Mouse (Mus musculus) neural tube, embryonic 12.5 days (tissue): Measurements from ENCODE around the gene Mdga1. TPM values are rescaled to one million over a fixed set of nuclear protein-coding genes. Genes with fewer than 3 reads are reported as not detected.

ENCODE experiments used
- ATAC-seq: fragments of 200-750 bp; cut with Nextera tagmentation; 2 replicates; pipeline ENCODE4 v1.8.0; 2017; ENCODE audit warnings: low read depth, mild to moderate bottlenecking, moderate TSS enrichment, moderate library complexity; ENCODE audit not compliant: low FRiP score
- H3K27ac ChIP-seq: fragments of 300-500 bp; sonication (generic); 2 replicates; pipeline ENCODE4 v1.5.1; 2016
- H3K27me3 ChIP-seq: fragments of 300-500 bp; sonication (generic); replicated peaks from 2 replicates; pipeline ENCODE4 v1.6.1; 2016; ENCODE audit warnings: mild to moderate bottlenecking
- H3K36me3 ChIP-seq: fragments of 300-500 bp; sonication (generic); 2 replicates; pipeline ENCODE4 v1.6.1; 2016; ENCODE audit warnings: mild to moderate bottlenecking
- H3K4me1 ChIP-seq: fragments of 300-500 bp; sonication (generic); 2 replicates; pipeline ENCODE4 v1.6.1; 2016
- H3K4me2 ChIP-seq: fragments of 300-500 bp; sonication (generic); replicated peaks from 2 replicates; pipeline ENCODE4 v1.6.1; 2016; ENCODE audit warnings: mild to moderate bottlenecking
- H3K4me3 ChIP-seq: fragments of 300-500 bp; sonication (generic); 2 replicates; pipeline ENCODE4 v1.5.1; 2016
- H3K9ac ChIP-seq: fragments of 300-500 bp; sonication (generic); 2 replicates; pipeline ENCODE4 v1.6.1; 2016; ENCODE audit warnings: mild to moderate bottlenecking
- H3K9me3 ChIP-seq: fragments of 300-500 bp; sonication (generic); 2 replicates; pipeline ENCODE4 v1.6.1; 2016; ENCODE audit warnings: mild to moderate bottlenecking
- WGBS: fragments of 180-500 bp; shearing (Covaris S2); methylation state at CpG from one replicate; pipeline ENCODE4 v1.1.7; 2016; 5-methylcytosine and 5-hydroxymethylcytosine counted together
- polyA plus RNA-seq: library from polyadenylated mRNA; unstranded; fragments of >200 nt; fragmentation: Nextera tagmentation; extraction: Ambion mirVana; gene quantifications from 2 replicates; pipeline ENCODE4 v1.2.1, GENCODE M21; 2016

Gene Mdga1
- polyA plus RNA-seq, 1 experiment from 2014 or later, result 7.0 TPM

DNA sequence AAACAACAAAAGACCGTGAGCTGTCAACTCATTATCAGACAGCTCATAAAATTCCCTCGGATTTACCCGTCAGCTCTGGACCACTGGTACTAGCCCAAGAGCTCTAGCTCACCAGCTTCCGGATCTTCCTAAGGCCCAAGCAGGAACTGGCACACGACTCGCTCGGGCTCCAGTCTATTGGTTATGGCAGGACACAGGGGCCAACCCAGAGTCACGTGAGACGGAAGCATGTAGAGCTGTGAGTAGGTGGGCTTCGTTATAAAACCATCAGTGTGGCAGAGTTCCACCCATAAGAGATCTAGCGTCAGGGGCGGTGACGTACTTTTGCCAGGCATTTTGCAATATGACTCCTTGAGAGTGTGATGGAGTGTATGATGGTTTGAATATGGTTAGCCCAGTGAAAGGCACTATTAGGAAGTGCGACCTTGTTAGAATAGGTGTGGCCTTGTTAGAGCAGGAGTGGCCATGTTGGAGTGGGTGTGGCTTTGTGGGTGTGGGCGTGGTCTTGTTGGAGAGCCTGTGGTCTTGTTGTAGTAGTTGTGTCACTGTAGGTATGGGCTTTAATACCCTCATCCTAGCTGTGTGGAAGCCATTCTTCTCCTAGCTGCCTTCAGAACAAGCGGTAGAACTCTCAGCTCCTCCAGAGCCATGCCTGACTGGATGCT lies 56.5 kb downstream of the Mdga1 start:
- Histone ChIP-seq H3K9ac (no peak overlapping the region), H3K9me3 (no peaks in the 10 kb centered on the region), H3K4me2 (no peak overlapping the region), H3K36me3 (no peaks in the 10 kb centered on the region), H3K27ac (no peak overlapping the region), H3K4me1 (no peaks in the 10 kb centered on the region), H3K27me3 (no peaks in the 10 kb centered on the region), H3K4me3 (no peak overlapping the region)
- whole genome bisulfite sequencing, result 90% methylated on average over 16 of the region's 16 CpGs
- ATAC-seq, result no peak

- 68% methylated on average over 5 of the region's 5 CpGs for WGBS
- ATAC-seq, result no peak
- no peak overlapping the region for H3K4me2 ChIP-seq
Measured at GRCm38 (mm10) chr17:29912733-29913132, 57.2 kb downstream of the Mdga1 start.

DNA sequence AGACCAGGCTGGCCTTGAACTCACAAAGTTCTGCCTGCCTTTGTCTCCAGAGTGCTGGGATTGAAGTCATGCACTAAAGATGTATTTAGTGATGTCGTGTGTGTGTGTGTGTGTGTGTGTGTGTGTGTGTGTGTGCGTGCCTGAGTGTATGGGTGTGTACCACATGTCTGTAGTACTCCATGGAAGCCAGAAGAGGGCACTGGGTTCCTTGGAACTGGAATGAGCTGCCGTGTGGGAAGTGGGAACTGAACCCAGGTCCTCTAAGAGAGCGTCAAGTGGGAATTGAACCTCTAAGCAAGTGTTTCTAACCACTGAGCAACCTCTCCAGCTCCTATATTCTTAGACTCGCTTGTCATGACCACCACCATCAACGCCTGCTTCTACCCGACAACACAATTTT lies 60.9 kb downstream of the Mdga1 start:
- no peak for ATAC-seq
- H3K27me3 ChIP-seq, result no peaks in the 10 kb centered on the region
- H3K36me3 ChIP-seq, result no peaks in the 10 kb centered on the region
- no peak overlapping the region for H3K4me2 ChIP-seq
- 90% methylated on average over 7 of the region's 7 CpGs for WGBS
- no peaks in the 10 kb centered on the region for H3K4me1 ChIP-seq
- H3K9ac ChIP-seq, result no peak overlapping the region
- H3K9me3 ChIP-seq, result no peaks in the 10 kb centered on the region
- no peak overlapping the region for H3K4me3 ChIP-seq
- no peak overlapping the region for H3K27ac ChIP-seq

More at GRCm38 (mm10) chr17:29912733-29913132, 57.2 kb downstream of the Mdga1 start:
- no peak overlapping the region for H3K27ac ChIP-seq
- no peaks in the 10 kb centered on the region for H3K9me3 ChIP-seq
- no peak overlapping the region for H3K4me3 ChIP-seq
- no peaks in the 10 kb centered on the region for H3K27me3 ChIP-seq
- no peaks in the 10 kb centered on the region for H3K4me1 ChIP-seq
- no peak overlapping the region for H3K9ac ChIP-seq
- H3K36me3 ChIP-seq, result no peaks in the 10 kb centered on the region

GRCm38 (mm10) chr17:29904694-29905093 lies 65.2 kb downstream of the Mdga1 start:
- no peak overlapping the region for H3K27ac ChIP-seq
- H3K4me3 ChIP-seq, result no peak overlapping the region
- no peaks in the 10 kb centered on the region for H3K36me3 ChIP-seq
- H3K4me2 ChIP-seq, result no peak overlapping the region
- no peak overlapping the region for H3K9ac ChIP-seq
- H3K27me3 ChIP-seq, result no peaks in the 10 kb centered on the region
- no peaks in the 10 kb centered on the region; the same call in 1 of the 2 replicates for H3K4me1 ChIP-seq
- no peaks in the 10 kb centered on the region for H3K9me3 ChIP-seq
- no peak for ATAC-seq
- WGBS, result 77% methylated on average over 5 of the region's 5 CpGs

GRCm38 (mm10) chr17:29902406-29903155 lies 67.3 kb downstream of the Mdga1 start:
- 74% methylated on average over 16 of the region's 16 CpGs for WGBS
- no peaks in the 10 kb centered on the region for H3K36me3 ChIP-seq
- ATAC-seq, result no peak
- H3K9me3 ChIP-seq, result no peaks in the 10 kb centered on the region
- H3K4me3 ChIP-seq, result no peak overlapping the region
- no peaks in the 10 kb centered on the region; the same call in 1 of the 2 replicates for H3K4me1 ChIP-seq
- no peaks in the 10 kb centered on the region for H3K27me3 ChIP-seq
- H3K4me2 ChIP-seq, result no peak overlapping the region
- H3K9ac ChIP-seq, result no peak overlapping the region
- no peak overlapping the region for H3K27ac ChIP-seq

- WGBS, result 90% methylated on average over 5 of the region's 5 CpGs
- H3K27ac ChIP-seq, result no peak overlapping the region
- no peak for ATAC-seq
Measured at GRCm38 (mm10) chr17:29900289-29900688, 69.6 kb downstream of the Mdga1 start.

GRCm38 (mm10) chr17:29896181-29897054 lies 73.5 kb downstream of the Mdga1 start:
- Histone ChIP-seq H3K9ac (no peak overlapping the region), H3K4me3 (no peak overlapping the region), H3K4me1 (peaks cover 10% of the 10 kb centered on the region), H3K36me3 (no peaks in the 10 kb centered on the region), H3K4me2 (no peak overlapping the region), H3K9me3 (no peaks in the 10 kb centered on the region), H3K27ac (no peak overlapping the region), H3K27me3 (peaks cover 4% of the 10 kb centered on the region; the same call in 1 of the 2 replicates)
- WGBS, result 13% methylated on average over 7 of the region's 7 CpGs
- ATAC-seq, result peak; percentile 41; the same call in 1 of the 2 replicates

More at GRCm38 (mm10) chr17:29900289-29900688, 69.6 kb downstream of the Mdga1 start:
- no peak overlapping the region for H3K9ac ChIP-seq
- no peak overlapping the region for H3K4me3 ChIP-seq
- no peak overlapping the region for H3K4me2 ChIP-seq
- no peaks in the 10 kb centered on the region for H3K9me3 ChIP-seq
- H3K36me3 ChIP-seq, result no peaks in the 10 kb centered on the region
- no peaks in the 10 kb centered on the region for H3K27me3 ChIP-seq
- peaks cover 10% of the 10 kb centered on the region for H3K4me1 ChIP-seq

GRCm38 (mm10) chr17:29895566-29895965 lies 74.3 kb downstream of the Mdga1 start:
- no peaks in the 10 kb centered on the region for H3K36me3 ChIP-seq
- no peak overlapping the region for H3K4me2 ChIP-seq
- 79% methylated on average over 5 of the region's 5 CpGs for WGBS
- no peak overlapping the region for H3K4me3 ChIP-seq
- H3K9ac ChIP-seq, result no peak overlapping the region
- no peak overlapping the region for H3K27ac ChIP-seq
- peaks cover 12% of the 10 kb centered on the region for H3K27me3 ChIP-seq
- peaks cover 10% of the 10 kb centered on the region for H3K4me1 ChIP-seq
- H3K9me3 ChIP-seq, result no peaks in the 10 kb centered on the region
- no peak for ATAC-seq

- no peak for ATAC-seq
Measured at GRCm38 (mm10) chr17:29894965-29895364, 74.9 kb downstream of the Mdga1 start.

GRCm38 (mm10) chr17:29890451-29891110 lies 79.3 kb downstream of the Mdga1 start:
- no peak overlapping the region for H3K4me3 ChIP-seq
- no peak overlapping the region for H3K27ac ChIP-seq
- H3K36me3 ChIP-seq, result no peaks in the 10 kb centered on the region
- no peak overlapping the region for H3K4me2 ChIP-seq
- no peak overlapping the region for H3K9ac ChIP-seq
- H3K27me3 ChIP-seq, result peaks cover 44% of the 10 kb centered on the region
- H3K9me3 ChIP-seq, result no peaks in the 10 kb centered on the region
- ATAC-seq, result no peak
- peaks cover 35% of the 10 kb centered on the region for H3K4me1 ChIP-seq
- 67% methylated on average over 7 of the region's 7 CpGs for WGBS

More at GRCm38 (mm10) chr17:29894965-29895364, 74.9 kb downstream of the Mdga1 start:
- peaks cover 18% of the 10 kb centered on the region for H3K27me3 ChIP-seq
- WGBS, result 83% methylated on average over 5 of the region's 5 CpGs
- H3K27ac ChIP-seq, result no peak overlapping the region
- H3K9me3 ChIP-seq, result no peaks in the 10 kb centered on the region
- no peak overlapping the region for H3K9ac ChIP-seq
- no peak overlapping the region for H3K4me3 ChIP-seq
- H3K4me1 ChIP-seq, result peaks cover 10% of the 10 kb centered on the region
- H3K4me2 ChIP-seq, result no peak overlapping the region
- H3K36me3 ChIP-seq, result no peaks in the 10 kb centered on the region

- Histone ChIP-seq H3K9ac (peak overlapping the region; percentile 74), H3K9me3 (no peaks in the 10 kb centered on the region), H3K4me1 (peaks cover 48% of the 10 kb centered on the region), H3K27me3 (peaks cover 53% of the 10 kb centered on the region), H3K4me3 (peak overlapping the region; percentile 64), H3K36me3 (no peaks in the 10 kb centered on the region), H3K4me2 (peak overlapping the region; percentile 99), H3K27ac (no peak overlapping the region)
- under 1% methylated on average over 67 of the region's 67 CpGs for WGBS
- ATAC-seq, result peak; percentile 57; the same call in 1 of the 2 replicates
Measured at GRCm38 (mm10) chr17:29888981-29889980, 80.6 kb downstream of the Mdga1 start.
